Mouse (Mus musculus): ENCODE measurements around the gene Gm572.
A peak's percentile ranks its signal among the peaks of the same experiment; 100 is the strongest.

Gm572 gene

DNA sequence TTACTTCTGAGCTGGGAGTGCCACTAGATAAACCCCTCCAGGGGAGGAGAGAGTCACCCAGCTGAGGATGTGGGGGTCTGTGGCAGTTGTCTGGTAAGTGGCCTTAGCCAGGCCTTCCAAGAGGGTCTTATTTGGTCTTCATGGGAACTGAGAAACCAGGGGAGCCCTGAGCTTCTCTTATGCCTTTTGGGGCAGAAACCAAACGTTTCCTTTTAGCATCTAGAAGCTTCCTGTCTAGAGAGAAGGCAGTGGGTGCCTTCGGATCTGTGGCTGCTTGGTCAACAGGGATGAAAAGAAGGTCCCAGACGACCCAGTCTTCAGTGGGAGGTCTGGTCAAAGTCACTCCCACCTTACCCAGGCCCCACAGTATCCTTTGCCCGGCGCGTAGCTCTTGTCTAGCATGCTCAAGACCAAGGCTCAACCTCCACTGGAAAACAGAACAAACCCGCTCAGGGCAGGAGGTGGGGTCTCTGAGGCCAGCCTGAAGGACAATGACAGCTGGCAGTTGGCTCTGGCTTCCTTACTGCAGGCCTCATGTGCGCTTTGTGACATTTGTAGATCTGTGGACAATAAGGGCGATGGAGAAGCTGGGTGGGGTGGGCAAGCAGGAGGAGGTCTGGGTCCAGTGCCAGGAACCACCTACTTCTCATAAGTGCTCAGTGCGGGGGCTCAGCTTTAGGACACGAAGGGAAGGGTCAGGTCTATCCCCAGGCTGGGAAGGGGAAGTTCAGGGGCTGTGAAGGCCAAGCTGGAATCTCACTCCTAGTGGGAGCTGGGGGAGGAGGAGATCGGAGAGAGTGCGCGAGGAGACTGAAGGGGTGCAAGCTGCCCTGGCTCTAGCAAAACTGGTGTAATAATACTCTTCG is at the start of gene Gm572:
TSS of gene Gm572 (plus strand) at position 27 of the 866 bp plus-strand sequence.
- no peak for DNase-seq (ENCODE audit: inconsistent ontology term)

- no peak for DNase-seq (ENCODE audit: inconsistent ontology term)
Measured at GRCm38 (mm10) chr4:148593996-148594395, 49.1 kb upstream of the Gm572 start.

- DNase-seq (ENCODE audit: inconsistent ontology term) = peak; percentile 95
Measured at GRCm38 (mm10) chr4:148595916-148596315, 47.2 kb upstream of the Gm572 start.

DNA sequence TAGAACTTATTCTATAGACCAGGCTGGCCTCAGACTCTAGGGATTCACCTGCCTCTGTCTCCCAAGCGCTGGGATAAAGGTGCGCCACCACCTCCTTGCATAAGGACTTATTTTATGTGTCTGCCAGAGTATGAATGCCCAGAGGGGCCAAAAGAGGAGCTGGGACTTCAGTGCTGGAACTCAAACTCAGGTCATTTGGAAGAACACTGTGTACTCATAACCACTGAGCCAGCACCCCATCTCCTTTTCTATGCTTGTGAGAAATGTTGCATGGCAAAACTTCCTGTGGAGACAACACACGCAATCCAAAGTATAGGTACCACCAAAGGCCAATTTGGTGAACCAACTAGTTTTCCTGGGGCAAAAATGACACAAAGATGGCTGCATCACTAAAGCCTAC is 46.4 kb upstream of the Gm572 start:
- no peak for DNase-seq (ENCODE audit: inconsistent ontology term)

DNA sequence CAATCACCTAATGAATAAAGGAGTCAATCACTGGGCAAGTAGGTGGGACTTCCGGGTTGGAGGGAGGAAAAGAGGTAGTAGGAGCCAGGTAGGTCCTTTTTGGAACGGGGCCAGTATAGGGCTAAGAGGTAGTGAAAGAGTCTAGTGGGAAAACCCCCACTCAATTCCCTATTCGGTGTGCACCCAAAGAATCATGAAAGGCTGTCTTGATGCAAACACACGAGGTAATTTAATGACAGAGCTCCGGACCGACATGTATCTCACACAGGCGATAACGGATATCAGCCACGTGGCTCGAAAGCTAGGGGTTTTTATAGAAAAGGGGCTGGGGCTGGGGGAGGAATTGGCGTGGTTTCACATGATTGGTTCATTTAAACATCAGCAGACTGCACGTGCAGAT is 44.3 kb upstream of the Gm572 start:
- no peak for DNase-seq (ENCODE audit: inconsistent ontology term)

DNA sequence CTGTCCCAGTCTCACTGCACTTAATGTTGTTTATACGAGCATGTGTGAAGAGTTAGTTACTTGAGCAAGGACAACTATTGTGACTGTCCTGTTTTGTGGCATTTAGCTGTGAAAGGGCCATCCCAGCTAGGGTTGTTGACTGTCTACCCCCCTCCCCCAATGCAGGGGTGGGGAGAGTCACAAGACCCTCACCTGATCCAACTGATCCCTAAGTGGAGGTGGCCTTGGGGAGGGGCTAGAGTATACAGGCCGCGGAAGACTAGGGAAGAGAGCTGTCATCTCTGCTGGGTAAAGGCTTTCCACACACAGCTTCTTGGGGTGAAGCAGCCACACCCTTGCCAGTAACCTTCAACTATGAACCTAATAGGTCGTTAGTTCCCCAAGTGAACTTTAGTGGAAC is 42.8 kb upstream of the Gm572 start:
- DNase-seq (ENCODE audit: inconsistent ontology term) = no peak

GRCm38 (mm10) chr4:148601871-148602270 is 41.2 kb upstream of the Gm572 start:
- no peak for DNase-seq (ENCODE audit: inconsistent ontology term)

DNA sequence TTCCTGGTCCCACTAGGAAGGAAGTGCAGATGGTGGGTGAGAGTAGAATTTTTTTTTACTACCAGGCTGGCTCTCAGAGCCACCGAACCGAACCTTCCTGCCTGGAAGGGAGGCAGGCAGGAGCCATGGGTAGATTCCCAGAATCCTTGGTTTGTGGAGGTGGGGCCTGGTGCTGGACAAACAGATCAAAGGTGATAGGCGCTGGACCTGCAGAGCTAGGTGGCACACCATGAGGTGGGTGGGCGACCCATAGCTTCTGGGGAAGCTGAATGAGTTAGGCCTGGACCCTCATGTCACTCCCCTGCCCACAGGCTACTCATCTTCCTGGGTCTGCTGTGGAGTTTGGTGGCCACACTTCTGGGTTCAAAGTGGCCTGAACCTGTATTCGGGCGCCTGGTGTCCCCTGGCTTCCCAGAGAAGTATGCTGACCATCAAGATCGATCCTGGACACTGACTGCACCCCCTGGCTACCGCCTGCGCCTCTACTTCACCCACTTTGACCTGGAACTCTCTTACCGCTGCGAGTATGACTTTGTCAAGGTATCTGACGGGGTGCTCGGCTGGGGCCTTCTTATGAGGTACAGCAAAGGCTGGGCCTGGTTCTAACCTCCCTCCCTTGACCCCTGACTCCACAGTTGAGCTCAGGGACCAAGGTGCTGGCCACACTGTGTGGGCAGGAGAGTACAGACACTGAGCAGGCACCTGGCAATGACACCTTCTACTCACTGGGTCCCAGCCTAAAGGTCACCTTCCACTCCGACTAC is 40.6 kb upstream of the Gm572 start, which contains the start of gene Masp2:
TSS of gene Masp2 (plus strand) at position 198 of the 764 bp plus-strand sequence.
- no peak for DNase-seq (ENCODE audit: inconsistent ontology term)

- DNase-seq (ENCODE audit: inconsistent ontology term) = no peak
Measured at GRCm38 (mm10) chr4:148603376-148604139, 39.6 kb upstream of the Gm572 start.

DNA sequence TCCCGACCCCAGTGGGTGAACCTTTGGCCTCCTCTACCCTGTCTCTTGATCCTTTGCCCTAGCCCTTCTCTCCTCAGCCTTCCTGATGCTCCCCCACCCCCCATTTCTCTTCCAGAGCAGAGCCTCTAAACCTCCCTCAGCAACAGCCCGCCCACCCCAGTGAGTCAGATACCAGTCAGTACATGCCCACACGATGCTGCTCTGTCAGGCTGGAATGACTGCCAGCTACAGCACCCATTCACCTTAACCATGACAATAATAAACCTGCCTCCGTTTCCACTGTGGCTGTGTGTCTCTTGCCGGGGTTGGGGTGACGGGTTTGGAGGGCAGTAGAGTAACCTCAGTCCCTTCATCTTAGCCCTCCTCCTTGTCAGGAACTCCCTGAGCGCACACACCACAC is 39.0 kb upstream of the Gm572 start:
- peak; percentile 66 for DNase-seq (ENCODE audit: inconsistent ontology term)

DNA sequence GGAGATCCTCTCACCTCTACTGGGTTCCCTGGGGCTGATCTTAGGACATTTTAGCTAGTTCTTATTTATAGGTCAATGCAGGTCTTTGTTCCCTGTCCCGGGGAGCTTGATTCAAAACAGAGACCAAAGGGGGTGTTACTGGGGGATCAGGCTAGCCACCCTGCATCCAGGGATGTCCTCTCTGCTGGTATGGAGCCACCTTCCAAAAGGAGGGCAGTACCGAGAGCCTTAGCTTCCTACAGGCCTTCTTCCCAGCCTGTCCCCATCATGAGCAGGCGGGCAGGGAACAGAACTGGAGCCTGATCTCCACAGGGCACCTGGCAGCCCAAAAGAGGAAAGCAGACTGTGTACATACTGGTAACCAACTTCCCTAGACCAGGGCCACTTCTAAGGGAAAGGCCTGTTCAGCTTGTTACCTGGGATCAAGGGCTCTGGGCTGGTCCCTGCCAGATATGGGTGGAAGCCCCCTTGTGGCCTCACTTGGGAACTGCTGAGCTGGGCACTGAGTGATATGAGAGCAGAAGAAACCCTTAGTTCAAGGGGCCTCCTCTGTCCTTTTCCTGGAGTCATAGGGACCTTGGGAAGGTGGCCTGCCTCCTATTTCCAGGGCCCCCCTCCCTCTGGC is 38.5 kb upstream of the Gm572 start:
- DNase-seq (ENCODE audit: inconsistent ontology term) = peak; percentile 52

GRCm38 (mm10) chr4:148607758-148608157 is 35.4 kb upstream of the Gm572 start:
- DNase-seq (ENCODE audit: inconsistent ontology term) = peak; percentile 56

- no peak for DNase-seq (ENCODE audit: inconsistent ontology term)
Measured at GRCm38 (mm10) chr4:148609805-148610204, 33.3 kb upstream of the Gm572 start.

GRCm38 (mm10) chr4:148610631-148611364 is 32.3 kb upstream of the Gm572 start:
- no peak for DNase-seq (ENCODE audit: inconsistent ontology term)

- no peak for DNase-seq (ENCODE audit: inconsistent ontology term)
Measured at GRCm38 (mm10) chr4:148612557-148612956, 30.6 kb upstream of the Gm572 start.

GRCm38 (mm10) chr4:148613738-148614137 is 29.4 kb upstream of the Gm572 start:
- DNase-seq (ENCODE audit: inconsistent ontology term) = no peak

DNA sequence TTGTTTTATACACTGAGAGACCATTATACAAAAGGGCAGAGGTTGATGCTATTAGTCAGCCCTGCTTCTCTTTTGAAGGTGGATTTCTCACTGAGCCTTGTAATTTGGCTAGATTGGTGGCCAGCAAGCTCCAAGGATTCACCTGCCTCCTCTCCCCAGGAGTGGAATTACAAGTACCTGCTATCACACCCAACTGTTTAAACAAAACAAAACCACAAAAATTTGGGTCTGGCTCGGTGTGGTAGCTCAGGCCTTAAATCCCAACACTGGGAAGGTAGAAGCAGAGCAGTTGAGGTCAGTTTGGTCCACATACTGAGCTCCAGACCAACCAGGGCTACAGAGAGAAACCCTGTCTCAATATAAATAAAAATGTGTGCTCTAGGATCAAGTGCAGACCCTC is 23.3 kb upstream of the Gm572 start:
- DNase-seq (ENCODE audit: inconsistent ontology term) = no peak

DNA sequence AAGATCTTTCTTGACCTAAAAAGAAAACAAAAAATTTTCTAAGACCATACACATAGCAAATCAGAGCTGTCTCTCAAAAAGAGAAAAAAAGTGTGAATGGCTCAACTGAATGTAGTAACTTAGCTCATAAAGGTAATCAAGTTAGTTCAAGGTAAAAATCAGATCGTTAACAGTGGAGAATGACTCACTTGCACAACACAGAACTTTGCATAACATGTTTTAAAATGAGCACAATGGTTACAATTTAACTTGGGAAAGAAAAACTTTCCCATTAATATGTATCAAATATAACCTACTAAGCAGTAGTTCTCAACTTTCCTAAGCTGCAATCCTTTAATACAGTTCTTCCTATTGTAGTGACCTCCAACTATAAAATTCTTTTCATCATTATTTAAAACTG is 22.4 kb upstream of the Gm572 start:
- DNase-seq (ENCODE audit: inconsistent ontology term) = no peak

DNA sequence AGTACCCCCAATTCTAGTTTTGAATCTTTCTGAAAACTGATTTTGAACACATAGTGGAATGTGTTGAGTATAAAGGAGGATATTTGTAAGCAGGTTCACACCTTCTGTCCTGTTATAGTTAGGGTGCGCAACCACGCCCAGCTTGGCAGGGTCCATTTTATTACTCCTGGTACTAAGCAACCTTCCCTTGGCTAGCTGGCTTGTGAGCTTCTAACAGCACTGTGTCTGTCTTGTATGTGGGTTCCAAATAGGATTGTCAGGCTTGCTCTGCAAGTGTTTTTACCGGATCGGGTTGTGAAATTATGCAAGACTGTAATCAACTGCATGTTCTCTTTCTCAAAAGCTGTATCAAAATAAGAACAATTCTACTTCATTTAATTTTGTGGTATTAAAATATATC is 20.6 kb upstream of the Gm572 start:
- DNase-seq (ENCODE audit: inconsistent ontology term) = no peak

DNA sequence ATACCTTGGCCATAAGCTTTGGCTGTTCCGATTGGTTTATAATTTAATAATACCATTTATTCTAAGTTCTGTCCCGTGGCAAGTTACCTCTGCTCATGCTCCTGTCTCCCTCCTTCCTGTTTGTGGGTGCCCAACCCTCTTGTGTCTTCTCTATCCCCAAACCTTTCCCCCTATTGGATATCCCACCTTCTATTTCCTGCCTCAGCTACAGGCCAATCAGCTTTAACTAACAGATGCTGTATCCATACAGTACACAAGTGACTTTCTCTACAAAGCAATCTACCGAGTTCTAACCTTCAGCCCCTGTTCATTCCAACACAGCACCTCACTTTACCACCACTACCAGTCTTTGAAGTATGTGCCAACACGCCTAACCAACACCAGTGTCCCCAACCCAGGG is 19.5 kb upstream of the Gm572 start:
- DNase-seq (ENCODE audit: inconsistent ontology term) = no peak

DNA sequence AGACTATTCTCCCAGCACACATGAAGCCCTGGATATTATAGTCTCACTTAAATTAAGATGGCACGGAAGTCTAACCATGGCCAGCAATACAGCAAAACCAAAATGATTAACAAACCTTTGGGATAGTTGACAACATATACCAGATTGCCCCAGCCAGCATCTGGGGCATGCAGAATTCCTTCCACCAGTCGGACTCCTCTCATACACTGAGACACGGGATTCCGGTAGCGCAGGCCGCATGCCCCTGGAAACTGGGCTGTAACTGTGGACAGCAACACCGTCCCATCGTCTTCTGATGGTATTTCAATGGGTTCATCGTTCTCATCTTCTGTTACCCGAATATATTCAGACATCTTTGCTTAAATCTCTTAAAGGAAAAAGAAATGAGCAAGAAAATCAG is 18.1 kb upstream of the Gm572 start:
- DNase-seq (ENCODE audit: inconsistent ontology term) = no peak
